Mouse (Mus musculus): ENCODE results near the gene Car9. TPM values are rescaled to one million over a fixed set of nuclear protein-coding genes. Genes with fewer than 3 reads are reported as not detected.

Car9 gene
- total and polyA plus RNA-seq, 3 experiments = 0.77 to 3.3 TPM; not detected in 1

DNA sequence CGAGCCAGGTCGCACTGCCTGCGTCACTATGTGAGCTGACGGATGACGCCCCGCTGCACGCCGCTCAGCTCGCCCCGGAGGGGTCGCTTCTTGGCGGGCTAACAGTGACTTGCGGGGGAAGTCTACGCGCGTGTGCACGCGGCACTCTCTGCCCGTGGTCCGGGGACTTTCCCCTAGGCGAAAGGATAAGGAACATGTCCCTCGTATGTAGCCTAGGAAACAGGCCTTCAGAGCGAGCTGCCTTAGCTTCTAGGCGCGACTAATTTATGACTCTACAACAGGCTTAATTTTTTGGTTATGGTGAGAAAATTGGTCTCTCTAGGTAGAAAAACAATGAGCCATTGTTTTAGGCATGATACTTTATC, 14.0 kb upstream of the Car9 start, which contains the start of gene Ccdc107 (continued):
- no peak for TF ChIP-seq RAD21 (IDR thresholded peaks at IDR 0.05; ENCODE audit: low read depth, low read length)

- H3K4me3 ChIP-seq (ENCODE audit: control insufficient read depth in 1 of 2, insufficient read depth in 1 of 2, low read depth in 2 of 2, low read length in 2 of 2) = peak overlapping the region; percentile 64 to 89
- TF ChIP-seq TCF12 (IDR thresholded peaks at IDR 0.05; ENCODE audit: low read depth, low read length) = peak; percentile 55; the same call in 1 of the 2 replicates
- TF ChIP-seq SIN3A (IDR thresholded peaks at IDR 0.05; ENCODE audit: low read length) = peak; percentile 31; the same call in 1 of the 2 replicates
- TF ChIP-seq CTCF (IDR thresholded peaks at IDR 0.05 in 2 of 3, conservative IDR thresholded peaks at IDR 0.05 in 1 of 3; ENCODE audit: control insufficient read depth in 1 of 3, insufficient read depth in 1 of 3, low read depth in 2 of 3, low read length in 3 of 3, poor library complexity in 1 of 3, severe bottlenecking in 1 of 3) = peak in 2 of 3 experiments; percentile 6 to 17; a peak in 2 of 6 replicates
- peak; percentile 45; the same call in 1 of the 2 replicates for TF ChIP-seq USF1 (IDR thresholded peaks at IDR 0.05; ENCODE audit: low read depth, low read length)
- 0 out of 2 replicates have a peak, but pooled peaks have one; percentile 5 for TF ChIP-seq ETS1 (IDR thresholded peaks at IDR 0.05; ENCODE audit: low read depth, low read length)
- no peak for TF ChIP-seq EP300 (IDR thresholded peaks at IDR 0.05; ENCODE audit: low read depth in 1 of 2, low read length in 2 of 2)
- peak; percentile 74 for TF ChIP-seq MAZ (IDR thresholded peaks at IDR 0.05; ENCODE audit: low read depth, low read length)
- TF ChIP-seq POLR2AphosphoS2 (IDR thresholded peaks at IDR 0.05; ENCODE audit: low read length) = peak; percentile 91
- no peak for TF ChIP-seq JUND (IDR thresholded peaks at IDR 0.05; ENCODE audit: low read depth, low read length)
- TF ChIP-seq ZMIZ1 (IDR thresholded peaks at IDR 0.05; ENCODE audit: low read depth, low read length) = 0 out of 2 replicates have a peak, but pooled peaks have one; percentile 5
- TF ChIP-seq POLR2A (IDR thresholded peaks at IDR 0.05; ENCODE audit: control insufficient read depth in 1 of 2, insufficient read depth in 1 of 2, low read depth in 1 of 2, low read length in 2 of 2, poor library complexity in 1 of 2) = peak; percentile 78 to 86
- TF ChIP-seq TBP (IDR thresholded peaks at IDR 0.05; ENCODE audit: low read depth, low read length) = no peak
- peak; percentile 91 for TF ChIP-seq NRF1 (IDR thresholded peaks at IDR 0.05; ENCODE audit: insufficient read depth, low read depth, low read length, poor library complexity, severe bottlenecking)
- TF ChIP-seq MXI1 (IDR thresholded peaks at IDR 0.05; ENCODE audit: low read depth, low read length) = peak; percentile 50
- no peak; the same call in 1 of the 2 replicates for TF ChIP-seq CHD1 (IDR thresholded peaks at IDR 0.05; ENCODE audit: low read depth, low read length)
- peak; percentile 92 for TF ChIP-seq NELFE (IDR thresholded peaks at IDR 0.05; ENCODE audit: low read depth, low read length)
- H3K79me2 ChIP-seq (ENCODE audit: control insufficient read depth, insufficient read depth, low read length, poor library complexity) = peaks cover 5% of the 10 kb centered on the region; the same call in 1 of the 2 replicates
- no peaks in the 10 kb centered on the region for H3K27me3 ChIP-seq (ENCODE audit: control insufficient read depth in 1 of 2, insufficient read depth in 2 of 2, low read length in 2 of 2)
- no peaks in the 10 kb centered on the region for H3K9me3 ChIP-seq (replicated peaks; ENCODE audit: insufficient read depth, low read length)
- H3K27ac ChIP-seq (ENCODE audit: control insufficient read depth, low read depth, low read length) = peak overlapping the region; percentile 30
- peak; percentile 95 for DNase-seq (ENCODE audit: low read depth, low spot score)
- peak overlapping the region; percentile 90 for H3K9ac ChIP-seq (ENCODE audit: control insufficient read depth, low read depth, low read length, poor library complexity, severe bottlenecking)
- peaks cover 2 to 25% of the 10 kb centered on the region in 2 experiments; a peak in 3 of 4 replicates for H3K4me1 ChIP-seq (ENCODE audit: control insufficient read depth in 1 of 2, insufficient read depth in 2 of 2, low read length in 2 of 2)
- no peaks in the 10 kb centered on the region; a peak in 1 of 4 replicates for H3K36me3 ChIP-seq (ENCODE audit: control insufficient read depth in 1 of 2, insufficient read depth in 2 of 2, low read length in 2 of 2)
Observed at GRCm38 (mm10) chr4:43493186-43493845, 13.4 kb upstream of the Car9 start.

DNA sequence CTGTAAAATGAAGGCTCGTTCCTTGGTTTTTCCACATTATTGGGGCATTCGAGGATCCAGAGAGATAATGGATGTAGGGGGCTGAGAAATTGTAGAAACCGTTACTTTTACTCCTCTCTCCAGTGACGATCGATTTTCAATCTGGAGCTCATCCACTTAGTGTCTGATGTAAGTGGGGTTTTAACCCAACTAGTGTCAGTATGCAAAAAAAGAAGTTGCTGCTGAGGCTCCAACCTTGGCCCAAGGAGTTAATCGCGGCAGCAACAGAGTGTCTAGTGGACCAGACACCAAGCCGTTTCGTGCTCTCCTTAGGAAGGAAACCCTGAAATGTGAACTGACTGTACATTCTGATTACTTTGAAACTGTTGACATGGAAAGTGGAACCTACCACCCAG, 12.9 kb upstream of the Car9 start:
- Histone ChIP-seq H3K4me3 (ENCODE audit: control insufficient read depth in 1 of 2, insufficient read depth in 1 of 2, low read depth in 2 of 2, low read length in 2 of 2) (peak overlapping the region; percentile 64 to 89), H3K27me3 (ENCODE audit: control insufficient read depth in 1 of 2, insufficient read depth in 2 of 2, low read length in 2 of 2) (no peaks in the 10 kb centered on the region), H3K9me3 (replicated peaks; ENCODE audit: insufficient read depth, low read length) (no peaks in the 10 kb centered on the region), H3K9ac (ENCODE audit: control insufficient read depth, low read depth, low read length, poor library complexity, severe bottlenecking) (peak overlapping the region; percentile 90), H3K27ac (ENCODE audit: control insufficient read depth, low read depth, low read length) (peak overlapping the region; percentile 30), H3K79me2 (ENCODE audit: control insufficient read depth, insufficient read depth, low read length, poor library complexity) (peaks cover 7% of the 10 kb centered on the region), H3K36me3 (ENCODE audit: control insufficient read depth in 1 of 2, insufficient read depth in 2 of 2, low read length in 2 of 2) (no peaks in the 10 kb centered on the region; a peak in 1 of 4 replicates), H3K4me1 (ENCODE audit: control insufficient read depth in 1 of 2, insufficient read depth in 2 of 2, low read length in 2 of 2) (peaks cover 2 to 25% of the 10 kb centered on the region in 2 experiments; a peak in 3 of 4 replicates)
- no peak for DNase-seq (ENCODE audit: low read depth, low spot score)
- peak; percentile 32 for TF ChIP-seq MXI1 (IDR thresholded peaks at IDR 0.05; ENCODE audit: low read depth, low read length)
- TF ChIP-seq SMC3 (IDR thresholded peaks at IDR 0.05; ENCODE audit: low read depth, low read length) = no peak
- TF ChIP-seq POLR2AphosphoS5 (IDR thresholded peaks at IDR 0.05; ENCODE audit: borderline replicate concordance, low read depth, low read length) = no peak
- TF ChIP-seq TBP (IDR thresholded peaks at IDR 0.05; ENCODE audit: low read depth, low read length) = peak; percentile 49; the same call in 1 of the 2 replicates
- no peak for TF ChIP-seq MAFK (IDR thresholded peaks at IDR 0.05; ENCODE audit: borderline replicate concordance, low read depth, low read length)
- peak; percentile 36; the same call in 1 of the 2 replicates for TF ChIP-seq CHD1 (IDR thresholded peaks at IDR 0.05; ENCODE audit: low read depth, low read length)
- 0 out of 2 replicates have a peak, but pooled peaks have one; percentile 20 for TF ChIP-seq ZNF384 (IDR thresholded peaks at IDR 0.05; ENCODE audit: low read depth, low read length)
- TF ChIP-seq POLR2AphosphoS2 (IDR thresholded peaks at IDR 0.05; ENCODE audit: low read length) = no peak
- TF ChIP-seq TCF12 (IDR thresholded peaks at IDR 0.05; ENCODE audit: low read depth, low read length) = 0 out of 2 replicates have a peak, but pooled peaks have one; percentile 6
- TF ChIP-seq EP300 (IDR thresholded peaks at IDR 0.05; ENCODE audit: low read depth in 1 of 2, low read length in 2 of 2) = peak in 1 of 2 experiments; percentile 53; a peak in 2 of 4 replicates
- no peak for TF ChIP-seq MYB (IDR thresholded peaks at IDR 0.05; ENCODE audit: low read depth, low read length)
- no peak for TF ChIP-seq ZKSCAN1 (IDR thresholded peaks at IDR 0.05; ENCODE audit: low read depth, low read length)
- TF ChIP-seq POLR2A (IDR thresholded peaks at IDR 0.05; ENCODE audit: control insufficient read depth in 1 of 2, insufficient read depth in 1 of 2, low read depth in 1 of 2, low read length in 2 of 2, poor library complexity in 1 of 2) = no peak
- TF ChIP-seq RCOR1 (IDR thresholded peaks at IDR 0.05; ENCODE audit: low read depth, low read length) = no peak
- TF ChIP-seq ETS1 (IDR thresholded peaks at IDR 0.05; ENCODE audit: low read depth, low read length) = no peak
- peak; percentile 24; the same call in 1 of the 2 replicates for TF ChIP-seq MAX (IDR thresholded peaks at IDR 0.05; ENCODE audit: low read length)
- TF ChIP-seq MYC (IDR thresholded peaks at IDR 0.05; ENCODE audit: low read depth, low read length) = 0 out of 2 replicates have a peak, but pooled peaks have one; percentile 35
